Mouse (Mus musculus) small intestine, adult 2 months (tissue): ENCODE measurements at regions not wholly inside any gene's neighbourhood (a gene's known extent, or its start where the extent isn't known, plus 50 kb on each side); places are given as distances from the start of the nearest gene placed in this dataset.

Experiments used
- CTCF ChIP-seq: fragments of 200-500 bp; IDR thresholded peaks from 2 replicates; pipeline ENCODE4 v1.5.1; 2012; ENCODE audit warnings: low read depth, mild to moderate bottlenecking, control low read depth, inconsistent platforms, low read length, moderate library complexity, mixed read lengths; ENCODE audit not compliant: insufficient replicate concordance, insufficient read length; ENCODE audit errors: extremely low read depth
- POLR2A ChIP-seq: fragments of 200-500 bp; IDR thresholded peaks from 2 replicates; pipeline ENCODE4 v1.6.1; 2012; ENCODE audit warnings: low read depth, mild to moderate bottlenecking, control low read depth, inconsistent platforms, low read length, moderate library complexity

GRCm38 (mm10) chr3:50987821-50988220 lies 236.4 kb upstream of the Noct start:
- TF ChIP-seq CTCF (no peak), POLR2A (no peak)
